Mouse (Mus musculus) heart, embryonic 10.5 days (tissue): ENCODE data around the gene Adamts2. TPM values are rescaled to one million over a fixed set of nuclear protein-coding genes. Genes with fewer than 3 reads are reported as not detected.
A peak's percentile ranks its signal among the peaks of the same experiment; 100 is the strongest.

Experiments used
- DNase-seq: peaks from one replicate; pipeline ENCODE4 v3.0.0-alpha.2; 2017; ENCODE audit warnings: low spot score
- H3K27ac ChIP-seq: fragments of 300-500 bp; sonication (generic); 2 replicates; pipeline ENCODE4 v1.5.1; 2016; ENCODE audit warnings: mild to moderate bottlenecking
- H3K27me3 ChIP-seq: fragments of 300-500 bp; sonication (generic); 2 replicates; pipeline ENCODE4 v1.6.1; 2016; ENCODE audit warnings: mild to moderate bottlenecking; ENCODE audit not compliant: poor library complexity, insufficient read depth, severe bottlenecking
- H3K36me3 ChIP-seq: fragments of 300-500 bp; sonication (generic); 2 replicates; pipeline ENCODE4 v1.6.1; 2016; ENCODE audit warnings: mild to moderate bottlenecking, moderate library complexity
- H3K4me1 ChIP-seq: fragments of 300-500 bp; sonication (generic); 2 replicates; pipeline ENCODE4 v1.6.1; 2016; ENCODE audit warnings: mild to moderate bottlenecking
- H3K4me3 ChIP-seq: fragments of 300-500 bp; sonication (generic); 2 replicates; pipeline ENCODE4 v1.5.1; 2016; ENCODE audit warnings: mild to moderate bottlenecking, moderate library complexity
- H3K9me3 ChIP-seq: fragments of 300-500 bp; sonication (generic); 2 replicates; pipeline ENCODE4 v1.6.1; 2016; ENCODE audit warnings: mild to moderate bottlenecking, moderate library complexity
- WGBS: fragments of 180-500 bp; shearing (Covaris S2); methylation state at CpG from one replicate; pipeline ENCODE4 v1.1.7; 2016; 5-methylcytosine and 5-hydroxymethylcytosine counted together
- polyA plus RNA-seq: library from polyadenylated mRNA; unstranded; fragments of >200 nt; fragmentation: Nextera tagmentation; extraction: Ambion mirVana; gene quantifications from 2 replicates; pipeline ENCODE4 v1.2.1, GENCODE M21; 2016

Adamts2 gene
- polyA plus RNA-seq, 1 experiment from 2014 or later: 3.9 TPM

GRCm38 (mm10) chr11:50768995-50769749 lies 167.3 kb downstream of the Adamts2 start:
- H3K27me3 ChIP-seq: peaks cover 10% of the 10 kb centered on the region; the same call in 1 of the 2 replicates
- peak; percentile 93 for DNase-seq
- peaks cover 11% of the 10 kb centered on the region; the same call in 1 of the 2 replicates for H3K4me1 ChIP-seq
- peak overlapping the region; percentile 47; the same call in 1 of the 2 replicates for H3K27ac ChIP-seq
- no peaks in the 10 kb centered on the region for H3K36me3 ChIP-seq
- H3K9me3 ChIP-seq: no peaks in the 10 kb centered on the region
- 10% methylated on average over 14 of the region's 14 CpGs for WGBS
- H3K4me3 ChIP-seq: peak overlapping the region; percentile 50

DNA sequence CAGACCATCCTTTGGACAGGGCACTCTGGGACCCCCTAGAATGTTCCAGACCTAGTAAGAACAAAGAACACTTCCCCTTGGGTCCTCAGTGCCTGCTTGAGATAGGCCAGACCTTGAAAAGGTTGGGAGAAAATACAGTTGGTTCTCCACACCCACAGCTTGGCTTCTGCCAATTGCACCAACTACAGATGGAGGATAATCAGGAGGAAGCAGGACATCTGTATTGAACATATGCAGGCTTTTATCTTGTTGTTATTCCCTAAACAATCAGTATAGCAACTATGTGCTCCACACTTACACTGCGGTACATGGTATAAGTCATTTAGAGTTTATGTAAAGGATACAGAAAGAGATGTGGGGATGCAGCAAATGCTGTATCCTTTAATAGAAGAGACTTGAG lies 169.1 kb downstream of the Adamts2 start:
- no peak overlapping the region for H3K27ac ChIP-seq
- DNase-seq: no peak
- no peak overlapping the region for H3K4me3 ChIP-seq
- no peaks in the 10 kb centered on the region for H3K9me3 ChIP-seq
- H3K36me3 ChIP-seq: no peaks in the 10 kb centered on the region
- 92% methylated on average over 1 of the region's 1 CpGs for WGBS
- peaks cover 6% of the 10 kb centered on the region; the same call in 1 of the 2 replicates for H3K4me1 ChIP-seq
- peaks cover 6% of the 10 kb centered on the region; the same call in 1 of the 2 replicates for H3K27me3 ChIP-seq

DNA sequence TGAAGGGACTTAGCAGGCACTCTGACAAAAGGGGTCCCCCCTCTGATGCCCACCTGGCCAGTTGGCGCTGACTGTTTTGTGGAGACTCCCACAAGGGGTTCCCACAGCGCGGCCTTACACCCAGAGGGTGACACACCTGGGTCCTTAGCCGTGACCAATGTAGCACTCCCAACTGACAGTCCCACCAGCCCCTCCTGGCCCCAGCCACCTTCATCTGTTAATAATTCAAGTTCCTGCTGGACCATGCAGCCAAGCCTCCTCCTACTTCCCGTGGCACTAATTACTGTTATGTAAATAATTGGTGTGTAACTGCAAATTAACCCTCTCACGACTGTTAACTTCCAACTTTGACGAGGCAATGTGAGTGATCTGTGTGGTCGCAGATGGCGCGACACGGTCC lies 195.8 kb downstream of the Adamts2 start:
- Histone ChIP-seq H3K36me3 (no peaks in the 10 kb centered on the region), H3K9me3 (no peaks in the 10 kb centered on the region), H3K4me3 (no peak overlapping the region), H3K27me3 (no peaks in the 10 kb centered on the region), H3K27ac (no peak overlapping the region), H3K4me1 (no peaks in the 10 kb centered on the region; the same call in 1 of the 2 replicates)
- 80% methylated on average over 11 of the region's 11 CpGs for WGBS
- DNase-seq: no peak

GRCm38 (mm10) chr11:50798836-50799235 lies 197.0 kb downstream of the Adamts2 start:
- Histone ChIP-seq H3K27ac (no peak overlapping the region), H3K36me3 (no peaks in the 10 kb centered on the region), H3K4me1 (no peaks in the 10 kb centered on the region; the same call in 1 of the 2 replicates), H3K27me3 (no peaks in the 10 kb centered on the region), H3K9me3 (no peaks in the 10 kb centered on the region), H3K4me3 (no peak overlapping the region)
- no peak for DNase-seq

DNA sequence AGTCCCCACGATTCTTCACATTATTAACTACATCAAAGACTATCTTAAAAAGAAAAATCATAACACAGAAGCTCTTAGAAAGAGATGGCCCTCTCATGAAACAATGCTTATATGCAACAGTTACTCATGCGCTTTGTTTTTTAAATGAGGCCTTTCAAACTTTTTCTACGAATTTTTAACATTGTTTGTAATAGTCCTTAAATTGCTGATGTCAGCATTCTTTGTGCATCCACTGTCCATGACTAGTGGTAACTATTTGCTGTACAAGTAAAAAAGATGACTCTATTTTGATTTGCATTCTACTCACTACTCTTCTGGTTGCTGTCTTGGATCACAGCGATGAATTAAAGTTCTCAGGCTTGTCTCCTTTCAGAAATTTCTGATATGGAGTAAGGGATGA lies 212.3 kb downstream of the Adamts2 start:
- H3K27me3 ChIP-seq: no peaks in the 10 kb centered on the region
- H3K4me1 ChIP-seq: no peaks in the 10 kb centered on the region
- no peak for DNase-seq
- H3K4me3 ChIP-seq: no peak overlapping the region
- H3K9me3 ChIP-seq: peaks cover 21% of the 10 kb centered on the region
- no peak overlapping the region for H3K27ac ChIP-seq
- WGBS: 94% methylated on average over 4 of the region's 4 CpGs
- peaks cover 97% of the 10 kb centered on the region for H3K36me3 ChIP-seq

GRCm38 (mm10) chr11:50826214-50826613 lies 224.3 kb downstream of the Adamts2 start:
- Histone ChIP-seq H3K27ac (no peak overlapping the region), H3K4me1 (peaks cover 9% of the 10 kb centered on the region), H3K27me3 (no peaks in the 10 kb centered on the region), H3K36me3 (peaks cover 42% of the 10 kb centered on the region), H3K4me3 (peak overlapping the region; percentile 95), H3K9me3 (no peaks in the 10 kb centered on the region)
- WGBS: 64% methylated on average over 2 of the region's 2 CpGs
- no peak for DNase-seq

GRCm38 (mm10) chr11:50827010-50827953 lies 225.4 kb downstream of the Adamts2 start, which contains the start of gene Zfp354c:
TSS of gene Zfp354c (minus strand) at chr11:50827724.
- Histone ChIP-seq H3K36me3 (peaks cover 33% of the 10 kb centered on the region), H3K27me3 (no peaks in the 10 kb centered on the region), H3K27ac (peak within 1 kb of the TSS; percentile 93), H3K4me3 (peak within 1 kb of the TSS; percentile 95), H3K9me3 (0 out of 2 replicates have a peak, but pooled peaks cover 1% of the 10 kb centered on the region), H3K4me1 (peaks cover 9% of the 10 kb centered on the region)
- WGBS: 1% methylated on average over 45 of the region's 45 CpGs
- DNase-seq: peak; percentile 96

DNA sequence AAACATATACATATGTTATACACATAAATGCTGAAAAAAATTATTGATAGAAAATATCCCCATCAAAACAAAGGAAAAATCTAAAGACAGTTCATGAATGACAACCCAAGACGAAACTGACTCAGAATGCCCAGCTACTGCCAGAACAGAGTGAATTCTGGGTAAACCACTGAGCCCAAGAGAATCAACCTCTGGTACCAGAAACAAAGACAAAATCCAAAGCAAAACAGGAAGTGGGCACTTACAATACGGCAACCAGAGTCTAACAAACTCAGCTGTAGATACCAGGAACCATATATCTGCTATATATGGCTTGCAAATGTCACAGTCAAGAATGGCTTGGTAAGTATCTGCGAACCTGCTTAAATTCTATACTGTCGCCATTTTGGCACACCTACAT lies 233.8 kb downstream of the Adamts2 start:
- H3K4me3 ChIP-seq: no peak overlapping the region
- H3K27ac ChIP-seq: no peak overlapping the region
- no peaks in the 10 kb centered on the region for H3K27me3 ChIP-seq
- H3K36me3 ChIP-seq: peaks cover 20% of the 10 kb centered on the region
- DNase-seq: no peak
- no peaks in the 10 kb centered on the region for H3K4me1 ChIP-seq
- H3K9me3 ChIP-seq: peaks cover 15% of the 10 kb centered on the region
- 78% methylated on average over 4 of the region's 4 CpGs for WGBS

DNA sequence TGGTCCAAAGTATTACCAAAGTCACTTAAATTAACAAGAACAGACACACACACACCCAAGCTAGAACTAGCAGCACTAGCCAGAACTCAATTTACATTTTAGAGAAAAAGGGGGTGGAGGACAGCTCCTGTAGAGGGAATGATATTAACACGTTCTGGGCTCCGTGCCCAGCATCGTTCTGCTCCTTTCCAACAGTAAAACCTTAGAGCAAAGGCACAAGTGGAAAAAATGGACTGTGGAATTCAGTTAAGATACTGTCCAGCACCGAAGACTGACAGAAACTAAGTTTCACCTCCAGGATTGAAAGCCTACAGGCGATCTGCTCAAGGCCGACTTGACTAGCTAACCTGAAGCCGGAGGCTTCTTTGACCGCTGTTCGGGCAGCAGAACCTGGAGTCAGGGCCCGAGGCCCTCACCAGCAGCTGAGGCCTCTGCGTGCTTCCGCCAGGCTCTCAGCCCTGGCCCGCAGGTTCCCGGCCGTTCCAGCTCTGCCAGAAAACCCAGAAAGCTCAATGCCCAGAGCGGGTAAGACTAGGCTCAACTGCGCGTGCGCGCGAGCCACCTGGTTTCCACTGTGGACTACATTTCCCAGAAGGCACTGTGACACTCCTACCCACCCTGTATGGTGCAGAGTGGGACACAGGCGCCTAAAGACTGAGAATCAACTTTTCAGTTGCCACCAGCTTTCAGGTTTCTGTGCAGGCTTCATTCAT lies 239.3 kb downstream of the Adamts2 start, which contains the start of gene Zfp879:
TSS of gene Zfp879 (minus strand) at position 530 of the 713 bp plus-strand sequence.
- peak within 1 kb of the TSS; percentile 54 for H3K4me3 ChIP-seq
- WGBS: 20% methylated on average over 22 of the region's 22 CpGs
- no peaks in the 10 kb centered on the region for H3K9me3 ChIP-seq
- no peaks in the 10 kb centered on the region for H3K36me3 ChIP-seq
- peak; percentile 95 for DNase-seq
- H3K27ac ChIP-seq: peak within 1 kb of the TSS; percentile 87
- H3K4me1 ChIP-seq: 0 out of 2 replicates have a peak, but pooled peaks cover 4% of the 10 kb centered on the region
- H3K27me3 ChIP-seq: peaks cover 14% of the 10 kb centered on the region; the same call in 1 of the 2 replicates

GRCm38 (mm10) chr11:50845951-50846350 lies 244.1 kb downstream of the Adamts2 start:
- 0 out of 2 replicates have a peak, but pooled peaks cover 7% of the 10 kb centered on the region for H3K9me3 ChIP-seq
- H3K27me3 ChIP-seq: peaks cover 52% of the 10 kb centered on the region
- 86% methylated on average over 3 of the region's 3 CpGs for WGBS
- no peaks in the 10 kb centered on the region for H3K36me3 ChIP-seq
- H3K4me1 ChIP-seq: peaks cover 19% of the 10 kb centered on the region
- H3K27ac ChIP-seq: no peak overlapping the region
- H3K4me3 ChIP-seq: no peak overlapping the region
- no peak for DNase-seq

DNA sequence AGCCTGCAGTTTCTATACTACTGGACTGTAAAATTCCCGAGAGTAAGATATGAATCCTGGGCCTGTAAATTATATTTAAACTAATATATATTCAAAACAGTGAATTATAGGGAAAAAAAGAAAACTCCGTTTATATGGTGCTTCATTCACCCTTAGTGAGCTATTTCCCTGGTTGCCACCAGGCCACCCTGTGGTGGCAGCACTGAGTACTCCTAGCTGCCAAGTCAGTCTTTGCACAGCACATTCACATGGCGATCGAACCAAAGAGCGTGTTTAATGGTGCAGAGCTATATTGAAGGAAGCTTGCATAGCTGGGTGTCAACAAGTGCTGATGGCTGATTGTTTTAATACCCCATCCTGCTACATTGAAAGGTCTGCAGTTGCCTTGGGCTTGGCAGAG lies 245.2 kb downstream of the Adamts2 start:
- DNase-seq: no peak
- 72% methylated on average over 5 of the region's 5 CpGs for WGBS

GRCm38 (mm10) chr11:50848520-50849137 lies 246.7 kb downstream of the Adamts2 start:
- WGBS: 34% methylated on average over 3 of the region's 3 CpGs
- Histone ChIP-seq H3K27ac (no peak overlapping the region), H3K27me3 (peaks cover 77% of the 10 kb centered on the region), H3K36me3 (no peaks in the 10 kb centered on the region), H3K4me3 (no peak overlapping the region), H3K4me1 (peaks cover 22% of the 10 kb centered on the region), H3K9me3 (0 out of 2 replicates have a peak, but pooled peaks cover 7% of the 10 kb centered on the region)
- no peak for DNase-seq

More for the DNA sequence above, 245.2 kb downstream of the Adamts2 start:
- Histone ChIP-seq H3K9me3 (0 out of 2 replicates have a peak, but pooled peaks cover 7% of the 10 kb centered on the region), H3K4me1 (peaks cover 22% of the 10 kb centered on the region), H3K4me3 (no peak overlapping the region), H3K27ac (no peak overlapping the region), H3K36me3 (no peaks in the 10 kb centered on the region), H3K27me3 (peaks cover 63% of the 10 kb centered on the region)
